Mouse (Mus musculus): Measurements from ENCODE around the gene Zfp462.

DNA sequence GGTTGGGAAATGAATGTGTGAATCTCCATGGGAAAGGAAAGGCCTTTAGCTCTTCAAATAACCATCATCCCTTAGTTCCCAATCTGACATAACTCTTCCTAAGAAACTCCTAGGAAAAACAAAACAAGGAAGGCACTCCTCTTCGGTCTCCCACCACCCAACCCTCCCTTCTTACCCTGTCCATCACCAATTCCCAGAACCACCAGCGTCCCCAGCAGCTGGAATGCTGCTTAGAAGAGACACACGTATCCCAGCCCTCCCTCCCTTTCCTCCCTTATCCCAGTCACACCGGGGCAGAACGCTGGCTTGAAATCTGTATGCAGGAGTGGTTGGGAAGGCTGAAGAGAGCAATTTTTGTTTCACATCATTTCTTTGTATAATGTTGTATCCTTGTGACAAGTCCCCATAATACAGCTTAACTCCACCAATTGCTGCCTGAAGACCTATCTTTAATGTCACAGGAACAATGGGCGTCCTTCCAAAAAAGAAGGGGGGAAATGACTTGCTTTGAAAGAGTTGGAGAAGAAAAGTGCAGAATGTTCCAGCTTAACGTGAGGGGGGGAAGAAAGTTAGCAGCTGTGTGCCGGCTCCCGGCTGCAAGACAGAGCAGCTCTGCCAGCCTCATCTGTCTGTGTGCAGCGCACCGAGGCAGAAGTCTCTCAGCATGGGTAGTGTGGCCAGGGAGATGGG, 180.3 kb downstream of the Zfp462 start:
- TF ChIP-seq CTCF (conservative IDR thresholded peaks at IDR 0.05; ENCODE audit: low read length), result no peak
- no peak for TF ChIP-seq POU5F1 (IDR thresholded peaks at IDR 0.05; ENCODE audit: borderline replicate concordance, low read length)
- TF ChIP-seq NANOG (IDR thresholded peaks at IDR 0.05; ENCODE audit: borderline replicate concordance, low read length), result no peak
